Comparison of ENCODE assay signal across 22 mouse cellular contexts in genomic region chr6:52026281-52026680, GRCm38 (mm10). TPM values are rescaled to one million over a fixed set of nuclear protein-coding genes. Genes with fewer than 3 reads are reported as not detected.
DNase-seq lines count a peak whose midpoint lies in the region; ATAC-seq and TF ChIP-seq lines count a peak whose summit lies in the region.
"Had no signal": no experiment of that assay in that cellular context is flagged by ENCODE, and none has a peak within 500 bp of the region (broad histone marks: within the 10 kb centered on the region; RNA-seq: fewer than 3 reads in every experiment).

No protein-coding gene starts in this region.

- H3K4me2 ChIP-seq in heart, embryonic 13.5 days = peak overlapping the region; percentile 37; the same call in 1 of the 2 replicates
- H3K4me2 ChIP-seq in heart, embryonic 12.5 days = no peak overlapping the region
- peak overlapping the region; percentile 17; the same call in 1 of the 2 replicates for H3K4me2 ChIP-seq in lung, embryonic 16.5 days (ENCODE audit: low read depth, low read length)
- H3K4me2 ChIP-seq: intestine, embryonic 15.5 days; limb, embryonic 12.5 days; liver, embryonic 11.5 days; neural tube, embryonic 12.5 days had no signal

- 73% methylated on average over 11 of the region's 11 CpGs for WGBS in heart, embryonic 13.5 days
- WGBS in heart, embryonic 12.5 days = 71% methylated on average over 11 of the region's 11 CpGs
- 45% methylated on average over 11 of the region's 11 CpGs for WGBS in lung, embryonic 16.5 days
- WGBS in kidney, adult 2 months = 93% methylated on average over 11 of the region's 11 CpGs

- TF ChIP-seq CTCF in kidney, adult 2 months (conservative IDR thresholded peaks at IDR 0.05; ENCODE audit: insufficient read depth, insufficient read length, low read depth, low read length) = no peak

- no peaks in the 10 kb centered on the region for H3K9me3 ChIP-seq in heart, embryonic 13.5 days
- H3K9me3 ChIP-seq in heart, embryonic 12.5 days (replicated peaks) = 0 out of 2 replicates have a peak, but pooled peaks cover 5% of the 10 kb centered on the region
- peaks cover 3% of the 10 kb centered on the region; the same call in 1 of the 2 replicates for H3K9me3 ChIP-seq in lung, embryonic 16.5 days (ENCODE audit: control insufficient read depth, low read length)
- H3K9me3 ChIP-seq: intestine, embryonic 15.5 days; limb, embryonic 12.5 days had no signal

- no peak for ATAC-seq in heart, embryonic 13.5 days (ENCODE audit: extremely low read depth, insufficient number of reproducible peaks, low FRiP score, low TSS enrichment)
- no peak for ATAC-seq in heart, embryonic 12.5 days (ENCODE audit: insufficient number of reproducible peaks, low FRiP score)
- ATAC-seq in lung, embryonic 16.5 days (ENCODE audit: low read depth) = peak; percentile 85
- ATAC-seq: hindbrain, embryonic 16.5 days; intestine, embryonic 15.5 days; liver, postnatal 0 days had no signal

- TF ChIP-seq POLR2A in kidney, adult 2 months (IDR thresholded peaks at IDR 0.05; ENCODE audit: low read depth, low read length) = no peak

- no peak overlapping the region for H3K4me3 ChIP-seq in heart, embryonic 13.5 days
- H3K4me3 ChIP-seq in heart, embryonic 12.5 days = no peak overlapping the region
- H3K4me3 ChIP-seq in lung, embryonic 16.5 days (ENCODE audit: low read length) = no peak overlapping the region
- no peak overlapping the region for H3K4me3 ChIP-seq in kidney, adult 2 months (ENCODE audit: insufficient read depth, low read depth, low read length)
- H3K4me3 ChIP-seq: heart, adult 2 months; intestine, embryonic 15.5 days; layer of hippocampus, adult 2 months; limb, embryonic 12.5 days; neural tube, embryonic 12.5 days had no signal

- H3K4me1 ChIP-seq in heart, embryonic 13.5 days = peaks cover 7% of the 10 kb centered on the region; the same call in 1 of the 2 replicates
- peaks cover 3% of the 10 kb centered on the region; the same call in 1 of the 2 replicates for H3K4me1 ChIP-seq in heart, embryonic 12.5 days (replicated peaks)
- H3K4me1 ChIP-seq in lung, embryonic 16.5 days (replicated peaks; ENCODE audit: control insufficient read depth, insufficient read depth, low read length) = 0 out of 2 replicates have a peak, but pooled peaks cover 4% of the 10 kb centered on the region
- no peaks in the 10 kb centered on the region for H3K4me1 ChIP-seq in kidney, adult 2 months (ENCODE audit: control insufficient read depth, insufficient read depth, low read length)
- H3K4me1 ChIP-seq: intestine, embryonic 15.5 days had no signal

- no peaks in the 10 kb centered on the region for H3K27me3 ChIP-seq in heart, embryonic 13.5 days (replicated peaks)
- H3K27me3 ChIP-seq in heart, embryonic 12.5 days (replicated peaks) = no peaks in the 10 kb centered on the region
- H3K27me3 ChIP-seq in lung, embryonic 16.5 days (ENCODE audit: control insufficient read depth, insufficient read depth, low read depth, low read length) = no peaks in the 10 kb centered on the region
- no peaks in the 10 kb centered on the region for H3K27me3 ChIP-seq in kidney, adult 2 months (replicated peaks; ENCODE audit: control insufficient read depth, insufficient read depth, low read length)
- H3K27me3 ChIP-seq: intestine, embryonic 15.5 days; limb, embryonic 12.5 days; neural tube, embryonic 12.5 days had no signal

- H3K36me3 ChIP-seq in heart, embryonic 13.5 days = no peaks in the 10 kb centered on the region
- H3K36me3 ChIP-seq in heart, embryonic 12.5 days = no peaks in the 10 kb centered on the region
- no peaks in the 10 kb centered on the region for H3K36me3 ChIP-seq in lung, embryonic 16.5 days (ENCODE audit: control insufficient read depth, insufficient read depth, low read length)
- H3K36me3 ChIP-seq in kidney, adult 2 months (ENCODE audit: control insufficient read depth, insufficient read depth, low read length) = no peaks in the 10 kb centered on the region
- H3K36me3 ChIP-seq: intestine, embryonic 15.5 days; limb, embryonic 12.5 days; neural tube, embryonic 12.5 days had no signal

- H3K27ac ChIP-seq in heart, embryonic 13.5 days (replicated peaks) = no peak overlapping the region
- H3K27ac ChIP-seq in heart, embryonic 12.5 days (ENCODE audit: poor library complexity, severe bottlenecking) = no peak overlapping the region
- peak overlapping the region; percentile 3; the same call in 1 of the 2 replicates for H3K27ac ChIP-seq in lung, embryonic 16.5 days (ENCODE audit: low read length)
- no peak overlapping the region for H3K27ac ChIP-seq in kidney, adult 2 months (ENCODE audit: insufficient read depth, low read depth, low read length)
- H3K27ac ChIP-seq: heart, adult 2 months; intestine, embryonic 15.5 days; layer of hippocampus, adult 2 months; limb, embryonic 12.5 days; neural tube, embryonic 12.5 days had no signal

- peak; percentile 64 for DNase-seq in R1 (ENCODE audit: low read depth, low spot score)
- no peak for DNase-seq in kidney, adult 2 months
- DNase-seq in urinary bladder, postnatal 36 days (ENCODE audit: low spot score in 2 of 2) = no peak
- DNase-seq in urinary bladder, adult 18-20 months (ENCODE audit: low spot score in 2 of 2) = no peak
- DNase-seq: adrenal gland, postnatal 25 days; cerebellum, adult 9-10 months; gastrocnemius, postnatal 25 days; heart, adult 2 months; kidney, adult 9 months; kidney, postnatal 14 days; liver, postnatal 0 days; retina, postnatal 1 day; thymus, postnatal 14 days had no signal

- H3K9ac ChIP-seq in heart, embryonic 13.5 days = no peak overlapping the region
- no peak overlapping the region for H3K9ac ChIP-seq in heart, embryonic 12.5 days
- H3K9ac ChIP-seq in lung, embryonic 16.5 days (ENCODE audit: low read length) = no peak overlapping the region
- H3K9ac ChIP-seq: intestine, embryonic 15.5 days; limb, embryonic 12.5 days; liver, postnatal 0 days; neural tube, embryonic 12.5 days had no signal

RNA-seq across cellular contexts. Expression of gene Skap2, which starts 13.9 kb away (rescaled TPM):
- 16.8 and 18.3 TPM in 2 replicates for polyA plus RNA-seq in heart, embryonic 13.5 days (2015; fragmentation: Nextera tagmentation; extraction: Ambion mirVana)
- 12.2 and 13.9 TPM in 2 replicates for polyA plus RNA-seq in heart, embryonic 12.5 days (2016; fragmentation: Nextera tagmentation; extraction: Ambion mirVana)
- 68.7 and 71.7 TPM in 2 replicates for polyA plus RNA-seq in lung, embryonic 16.5 days (2015; fragmentation: Nextera tagmentation; extraction: Ambion mirVana)
- 12.4 and 22.2 TPM in 2 replicates for polyA plus RNA-seq in kidney, adult 2 months (2012; rRNA removed)
